Mouse (Mus musculus) midbrain, embryonic 10.5 days (tissue): ENCODE measurements around the gene E2f6. TPM values are rescaled to one million over a fixed set of nuclear protein-coding genes. Genes with fewer than 3 reads are reported as not detected.

Source experiments
- DNase-seq: peaks from one replicate; pipeline ENCODE4 v3.0.0-alpha.2; 2017; ENCODE audit warnings: low spot score
- H3K27ac ChIP-seq: fragments of 300-500 bp; sonication (generic); replicated peaks from 2 replicates; pipeline ENCODE4 v1.5.1; 2016; ENCODE audit warnings: mild to moderate bottlenecking
- H3K27me3 ChIP-seq: fragments of 300-500 bp; sonication (generic); 2 replicates; pipeline ENCODE4 v1.6.1; 2016; ENCODE audit warnings: low read depth, mild to moderate bottlenecking; ENCODE audit not compliant: poor library complexity, severe bottlenecking
- H3K36me3 ChIP-seq: fragments of 300-500 bp; sonication (generic); 2 replicates; pipeline ENCODE4 v1.6.1; 2016; ENCODE audit warnings: mild to moderate bottlenecking, moderate library complexity
- H3K4me1 ChIP-seq: fragments of 300-500 bp; sonication (generic); 2 replicates; pipeline ENCODE4 v1.6.1; 2016
- H3K4me3 ChIP-seq: fragments of 300-500 bp; sonication (generic); 2 replicates; pipeline ENCODE4 v1.5.1; 2016; ENCODE audit warnings: mild to moderate bottlenecking, moderate library complexity
- H3K9me3 ChIP-seq: fragments of 300-500 bp; sonication (generic); replicated peaks from 2 replicates; pipeline ENCODE4 v1.6.1; 2016; ENCODE audit warnings: mild to moderate bottlenecking
- WGBS: fragments of 180-500 bp; shearing (Covaris S2); methylation state at CpG from one replicate; pipeline ENCODE4 v1.1.7; 2016; 5-methylcytosine and 5-hydroxymethylcytosine counted together
- polyA plus RNA-seq: library from polyadenylated mRNA; unstranded; fragments of >200 nt; fragmentation: Nextera tagmentation; extraction: Ambion mirVana; gene quantifications from 2 replicates; pipeline ENCODE4 v1.2.1, GENCODE M21; 2016

E2f6 gene
- polyA plus RNA-seq, 1 experiment from 2014 or later: 72.8 TPM

DNA sequence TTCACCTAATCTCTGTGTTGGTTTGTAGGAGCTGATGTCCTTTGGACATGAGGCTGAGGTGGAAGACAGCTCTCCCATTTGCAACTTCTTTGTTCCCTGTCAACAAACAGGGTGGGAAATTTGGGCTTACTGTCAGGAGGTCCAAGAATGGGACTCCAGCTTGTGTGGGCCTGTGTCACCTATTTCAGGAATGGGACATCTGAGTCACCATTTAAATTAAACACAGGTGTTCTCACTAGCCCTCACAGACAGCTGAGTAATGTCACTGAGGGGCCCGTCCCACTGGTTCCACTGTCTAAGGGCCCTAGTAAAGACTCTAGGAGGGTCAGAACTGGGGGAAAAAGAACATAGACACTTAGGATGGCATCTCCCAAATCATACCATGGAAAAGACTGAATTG, 61.2 kb downstream of the E2f6 start:
- H3K27me3 ChIP-seq: no peaks in the 10 kb centered on the region
- no peak overlapping the region for H3K27ac ChIP-seq
- no peaks in the 10 kb centered on the region for H3K9me3 ChIP-seq
- no peak overlapping the region for H3K4me3 ChIP-seq
- peaks cover 33% of the 10 kb centered on the region for H3K4me1 ChIP-seq
- H3K36me3 ChIP-seq: no peaks in the 10 kb centered on the region
- 83% methylated on average over 1 of the region's 1 CpGs for WGBS
- DNase-seq: no peak

DNA sequence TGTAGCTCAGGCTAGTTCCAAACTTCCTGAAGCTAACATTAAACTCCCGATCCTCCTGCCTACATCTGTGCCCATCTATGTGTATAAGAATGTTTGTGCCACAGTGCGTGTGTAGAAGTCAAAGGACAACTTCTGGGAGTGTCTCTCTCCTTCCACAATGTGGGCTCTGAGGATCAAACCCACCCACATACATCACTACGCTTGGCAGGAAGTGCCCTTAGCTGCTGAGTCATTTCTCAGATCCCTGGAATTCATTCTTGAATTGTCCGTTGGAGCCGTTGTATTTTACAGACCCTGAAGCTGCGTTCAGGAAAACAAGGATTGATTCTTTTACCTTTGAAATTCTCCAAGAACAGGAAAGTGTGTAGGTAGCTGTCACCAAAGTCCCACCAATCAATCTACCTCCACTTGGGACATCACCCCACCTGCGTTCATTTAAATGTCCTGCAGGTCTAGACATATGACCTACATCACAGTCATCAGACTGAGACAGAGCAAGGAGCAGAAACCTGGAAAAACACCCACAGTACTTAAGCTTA, 62.2 kb downstream of the E2f6 start:
- H3K4me3 ChIP-seq: no peak overlapping the region
- 87% methylated on average over 7 of the region's 7 CpGs for WGBS
- H3K27me3 ChIP-seq: no peaks in the 10 kb centered on the region
- DNase-seq: no peak
- no peaks in the 10 kb centered on the region for H3K36me3 ChIP-seq
- no peaks in the 10 kb centered on the region for H3K9me3 ChIP-seq
- H3K27ac ChIP-seq: no peak overlapping the region
- H3K4me1 ChIP-seq: peaks cover 37% of the 10 kb centered on the region

DNA sequence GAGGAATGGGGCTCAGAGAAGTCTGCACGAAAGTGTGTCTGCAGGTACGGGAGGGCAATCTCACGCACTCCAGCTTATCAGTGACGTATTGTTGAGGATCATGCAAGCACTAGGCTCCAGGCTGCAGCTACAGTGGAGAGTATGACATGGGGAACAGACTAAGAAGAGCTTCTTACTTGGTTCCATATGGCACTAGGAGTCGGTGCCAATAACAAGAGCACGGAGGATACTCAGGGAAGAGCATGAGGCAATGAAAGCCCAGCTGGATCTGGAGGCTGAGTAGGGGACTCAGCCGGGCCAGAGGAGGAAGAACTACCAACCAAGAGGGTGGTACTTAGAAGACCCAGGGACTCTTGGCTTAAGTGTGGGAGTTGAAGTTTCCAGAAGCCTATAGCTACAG, 62.8 kb downstream of the E2f6 start:
- H3K27ac ChIP-seq: no peak overlapping the region

DNA sequence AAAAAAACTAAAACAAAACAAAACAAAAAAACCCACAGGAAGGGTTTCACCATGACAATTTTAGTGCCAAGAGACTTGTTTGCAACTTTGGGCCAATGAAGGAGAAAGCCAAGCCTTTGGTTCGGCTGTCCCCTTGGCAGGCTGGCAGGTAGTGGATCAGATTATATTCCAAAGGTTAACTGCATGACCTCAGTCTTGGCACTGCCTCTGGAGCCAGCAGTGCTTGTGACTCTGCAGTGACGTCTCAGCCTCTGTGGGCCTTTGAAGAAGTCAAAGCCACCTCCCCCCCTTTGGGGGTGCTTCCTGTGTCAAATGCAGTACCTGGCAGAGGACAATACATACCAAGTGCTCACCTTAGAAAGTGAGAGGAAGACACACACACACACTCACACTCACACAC, 63.3 kb downstream of the E2f6 start:
- 55% methylated on average over 2 of the region's 2 CpGs for WGBS
- H3K4me1 ChIP-seq: peaks cover 30% of the 10 kb centered on the region
- no peaks in the 10 kb centered on the region for H3K27me3 ChIP-seq
- H3K9me3 ChIP-seq: no peaks in the 10 kb centered on the region
- H3K27ac ChIP-seq: no peak overlapping the region
- DNase-seq: no peak
- H3K36me3 ChIP-seq: no peaks in the 10 kb centered on the region
- H3K4me3 ChIP-seq: no peak overlapping the region

More for the DNA sequence above, 62.8 kb downstream of the E2f6 start:
- Histone ChIP-seq H3K27me3 (no peaks in the 10 kb centered on the region), H3K9me3 (no peaks in the 10 kb centered on the region), H3K4me1 (peaks cover 35% of the 10 kb centered on the region), H3K36me3 (no peaks in the 10 kb centered on the region), H3K4me3 (no peak overlapping the region)
- no peak for DNase-seq
- WGBS: 91% methylated on average over 7 of the region's 7 CpGs

DNA sequence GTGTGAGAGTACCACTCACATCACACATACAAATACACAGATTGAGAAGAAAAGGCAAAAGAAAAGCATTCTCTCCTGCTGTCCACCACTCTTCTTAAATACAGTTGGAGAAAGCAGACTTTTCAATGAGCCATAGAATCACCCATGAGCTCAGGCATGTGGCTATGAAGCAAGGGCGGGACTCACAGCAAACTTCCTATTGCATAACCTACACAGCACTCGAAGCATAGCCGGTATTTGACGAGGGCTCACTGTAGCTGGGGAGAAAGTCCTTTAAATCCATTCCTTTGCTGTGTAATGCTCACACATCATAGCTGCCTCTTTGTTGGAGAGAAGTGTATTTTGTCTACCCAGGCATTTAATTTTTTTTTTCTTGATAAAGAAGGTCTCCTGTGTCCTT, 64.5 kb downstream of the E2f6 start:
- H3K4me1 ChIP-seq: peaks cover 18% of the 10 kb centered on the region
- H3K9me3 ChIP-seq: no peaks in the 10 kb centered on the region
- no peak overlapping the region for H3K4me3 ChIP-seq
- DNase-seq: no peak
- H3K36me3 ChIP-seq: no peaks in the 10 kb centered on the region
- no peaks in the 10 kb centered on the region for H3K27me3 ChIP-seq
- 93% methylated on average over 4 of the region's 4 CpGs for WGBS
- H3K27ac ChIP-seq: no peak overlapping the region

DNA sequence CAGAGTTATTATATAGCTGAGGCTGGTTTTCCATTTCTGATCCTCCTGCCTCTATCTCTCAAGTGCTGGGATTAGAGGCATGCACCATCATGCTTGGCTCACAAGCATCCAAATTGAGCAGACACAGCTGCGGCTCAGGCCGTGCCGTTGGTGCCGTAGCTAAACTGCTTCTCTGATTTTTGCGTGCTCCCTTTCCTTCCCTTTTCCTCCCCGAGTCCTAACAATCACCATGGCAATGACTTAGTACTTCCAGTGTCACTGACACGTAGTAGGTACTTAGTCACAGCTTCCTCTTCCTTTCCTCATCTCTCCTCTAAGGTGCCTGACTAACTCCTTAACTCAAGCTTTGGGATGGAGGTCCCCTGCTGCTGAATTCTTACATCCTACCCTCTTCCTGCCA, 64.9 kb downstream of the E2f6 start:
- 84% methylated on average over 7 of the region's 7 CpGs for WGBS
- Histone ChIP-seq H3K27ac (no peak overlapping the region), H3K9me3 (no peaks in the 10 kb centered on the region), H3K4me3 (no peak overlapping the region), H3K27me3 (no peaks in the 10 kb centered on the region), H3K36me3 (no peaks in the 10 kb centered on the region), H3K4me1 (peaks cover 14% of the 10 kb centered on the region)
- no peak for DNase-seq

DNA sequence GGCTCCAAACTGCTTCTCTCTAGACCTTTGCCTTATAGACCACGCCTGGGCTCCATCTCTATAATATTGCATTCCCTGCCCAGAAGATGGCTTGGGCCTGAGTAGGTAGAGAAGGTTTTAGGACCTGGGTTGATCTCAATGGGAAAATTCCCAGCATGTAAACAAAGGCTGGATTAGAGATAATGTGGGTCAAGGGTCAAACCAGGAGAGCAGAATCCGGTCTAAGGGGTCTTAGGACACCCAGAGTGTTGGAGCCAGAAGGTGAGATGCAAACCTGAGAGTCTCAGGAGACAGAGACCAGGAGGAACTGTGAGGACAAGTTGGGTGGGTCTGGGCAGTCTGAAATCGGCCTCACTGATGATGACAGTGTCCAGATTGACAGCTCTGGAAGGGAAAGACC, 65.9 kb downstream of the E2f6 start:
- no peaks in the 10 kb centered on the region for H3K36me3 ChIP-seq
- H3K27me3 ChIP-seq: no peaks in the 10 kb centered on the region
- peak overlapping the region; percentile 68 for H3K27ac ChIP-seq
- no peaks in the 10 kb centered on the region for H3K9me3 ChIP-seq
- 43% methylated on average over 3 of the region's 3 CpGs for WGBS
- peaks cover 11% of the 10 kb centered on the region for H3K4me1 ChIP-seq
- H3K4me3 ChIP-seq: no peak overlapping the region
- no peak for DNase-seq

DNA sequence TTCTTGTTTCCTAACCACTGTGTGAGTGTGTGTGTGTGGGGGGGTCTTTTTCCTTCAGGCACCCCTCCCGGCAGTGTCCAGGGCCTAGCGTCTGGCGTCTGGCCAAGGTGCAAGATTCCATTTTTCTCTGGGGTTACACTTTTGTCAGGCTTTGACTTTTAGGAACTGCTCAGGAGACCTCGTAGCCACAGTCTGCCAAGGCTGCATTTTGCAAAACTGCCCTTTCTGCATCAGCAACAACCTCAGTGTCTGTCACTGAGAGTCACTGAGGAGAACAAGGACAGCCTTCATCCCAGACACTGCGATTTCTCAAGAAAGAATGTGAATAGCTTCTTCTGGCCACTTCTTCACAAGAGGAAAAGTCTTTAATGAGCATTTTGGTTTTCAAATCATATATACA, 66.4 kb downstream of the E2f6 start:
- peak overlapping the region; percentile 68 for H3K27ac ChIP-seq
- DNase-seq: no peak
- 68% methylated on average over 5 of the region's 5 CpGs for WGBS

DNA sequence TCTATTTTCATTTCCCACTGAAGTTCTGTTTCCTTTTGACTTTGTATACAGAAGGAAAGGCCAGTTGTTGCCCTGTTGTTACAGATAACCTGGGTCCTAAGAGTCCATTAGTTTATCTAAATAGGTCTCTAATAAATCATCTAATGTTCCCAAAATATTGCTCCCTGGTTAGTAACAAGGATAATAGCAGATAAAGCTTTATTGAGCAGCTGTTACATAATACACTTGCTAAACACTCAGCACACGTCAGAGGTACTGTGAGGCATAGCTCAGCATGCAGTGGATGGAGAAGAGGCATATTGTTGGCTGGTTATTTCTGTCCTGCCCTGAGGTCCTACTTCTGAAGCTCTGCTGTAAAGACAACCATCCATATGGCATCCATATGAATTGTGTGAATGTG, 66.9 kb downstream of the E2f6 start:
- no peaks in the 10 kb centered on the region for H3K36me3 ChIP-seq
- H3K4me3 ChIP-seq: no peak overlapping the region
- WGBS: 61% methylated on average over 1 of the region's 1 CpGs
- no peak overlapping the region for H3K27ac ChIP-seq
- no peaks in the 10 kb centered on the region for H3K9me3 ChIP-seq
- no peak for DNase-seq
- peaks cover 11% of the 10 kb centered on the region for H3K4me1 ChIP-seq
- no peaks in the 10 kb centered on the region for H3K27me3 ChIP-seq

More for the DNA sequence above, 66.4 kb downstream of the E2f6 start:
- Histone ChIP-seq H3K4me3 (no peak overlapping the region), H3K27me3 (no peaks in the 10 kb centered on the region), H3K36me3 (no peaks in the 10 kb centered on the region), H3K4me1 (peaks cover 11% of the 10 kb centered on the region), H3K9me3 (no peaks in the 10 kb centered on the region)

DNA sequence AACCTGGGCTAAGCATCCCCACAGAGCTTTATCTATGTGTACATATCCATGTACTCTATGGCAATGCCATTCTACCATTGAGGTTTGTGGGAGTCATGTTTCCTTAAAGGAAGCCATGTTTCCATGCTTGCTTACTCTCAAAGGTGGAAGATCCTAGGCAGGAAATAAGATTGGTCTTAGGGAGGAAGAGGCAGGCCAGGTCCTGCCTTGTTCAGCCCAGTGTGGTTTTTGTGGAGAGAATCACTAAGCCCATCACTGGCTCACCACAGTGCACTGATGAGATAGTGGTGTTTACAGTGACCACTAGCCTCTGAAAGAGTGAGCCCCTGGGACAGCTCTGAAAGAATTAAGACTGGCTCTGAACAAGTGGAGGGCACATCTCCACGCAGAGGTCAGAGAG, 68.6 kb downstream of the E2f6 start:
- 69% methylated on average over 1 of the region's 1 CpGs for WGBS
- DNase-seq: no peak
- no peak overlapping the region for H3K4me3 ChIP-seq
- no peaks in the 10 kb centered on the region for H3K9me3 ChIP-seq
- no peaks in the 10 kb centered on the region for H3K27me3 ChIP-seq
- no peaks in the 10 kb centered on the region for H3K36me3 ChIP-seq
- no peak overlapping the region for H3K27ac ChIP-seq
- H3K4me1 ChIP-seq: peaks cover 17% of the 10 kb centered on the region

DNA sequence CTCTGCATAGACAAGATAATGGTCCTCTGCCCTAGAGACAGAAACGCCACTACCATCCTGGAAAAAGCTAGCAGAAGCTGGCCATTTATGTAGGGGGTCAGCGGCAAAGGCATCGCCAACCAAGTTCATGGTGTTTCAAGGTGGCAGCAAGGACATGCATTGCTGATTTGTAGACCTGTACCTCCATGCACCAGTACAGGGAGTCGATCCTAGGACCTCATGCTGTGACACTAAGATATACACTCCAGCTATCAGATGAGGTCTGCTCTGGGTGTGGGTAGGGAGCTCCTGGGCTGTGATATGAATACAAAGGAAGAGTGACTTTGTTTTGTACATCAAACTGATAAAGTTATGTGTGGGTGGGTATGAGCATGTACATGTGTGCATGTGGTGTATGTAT, 69.3 kb downstream of the E2f6 start:
- Histone ChIP-seq H3K27me3 (no peaks in the 10 kb centered on the region), H3K36me3 (no peaks in the 10 kb centered on the region), H3K27ac (no peak overlapping the region), H3K4me3 (no peak overlapping the region), H3K9me3 (no peaks in the 10 kb centered on the region), H3K4me1 (peaks cover 17% of the 10 kb centered on the region)
- no peak for DNase-seq
- WGBS: 91% methylated on average over 4 of the region's 4 CpGs

DNA sequence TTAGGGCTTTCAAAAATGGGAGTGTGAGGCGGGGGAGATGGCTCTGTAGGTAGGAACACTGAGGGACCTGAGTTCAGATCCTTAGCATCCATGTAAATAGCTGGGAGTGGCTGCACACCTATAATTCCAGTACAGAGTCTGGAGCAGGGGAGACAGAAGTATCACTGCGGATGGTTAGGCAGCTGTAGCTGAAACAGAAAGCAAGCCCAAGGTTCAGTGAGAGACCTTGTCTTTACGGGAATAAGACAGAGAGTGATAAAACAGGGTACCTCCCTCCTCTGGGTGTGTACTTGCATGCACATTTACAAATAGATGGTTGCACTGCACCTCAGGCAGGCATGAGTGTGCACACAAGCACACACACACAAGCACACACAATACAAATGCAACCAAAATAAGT, 71.7 kb downstream of the E2f6 start:
- no peak for DNase-seq
- Histone ChIP-seq H3K27me3 (no peaks in the 10 kb centered on the region), H3K36me3 (no peaks in the 10 kb centered on the region), H3K4me1 (peaks cover 6% of the 10 kb centered on the region), H3K9me3 (no peaks in the 10 kb centered on the region), H3K4me3 (no peak overlapping the region), H3K27ac (no peak overlapping the region)
- 85% methylated on average over 3 of the region's 3 CpGs for WGBS

DNA sequence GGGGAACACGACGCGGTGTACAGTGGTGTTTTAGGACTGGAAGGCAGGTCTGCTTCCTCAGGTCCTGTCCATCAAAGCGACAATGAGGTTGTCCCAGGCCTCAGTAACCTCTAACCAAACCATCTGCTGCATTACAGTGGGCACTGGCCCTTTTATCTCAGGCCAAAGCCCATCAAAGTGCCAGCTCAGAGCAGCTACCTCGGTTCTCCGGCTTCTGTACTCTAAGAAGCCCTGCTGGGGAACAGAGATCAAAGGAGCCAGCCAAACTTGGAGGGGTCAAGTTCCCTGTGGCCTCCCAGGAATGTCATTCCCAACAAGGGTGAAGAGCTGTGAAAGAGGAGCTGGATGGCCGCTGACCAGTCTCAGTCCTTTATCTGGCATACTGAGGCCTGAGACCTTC, 72.3 kb downstream of the E2f6 start:
- 67% methylated on average over 7 of the region's 7 CpGs for WGBS
- Histone ChIP-seq H3K27ac (no peak overlapping the region), H3K36me3 (no peaks in the 10 kb centered on the region), H3K4me3 (no peak overlapping the region), H3K27me3 (no peaks in the 10 kb centered on the region), H3K9me3 (no peaks in the 10 kb centered on the region), H3K4me1 (peaks cover 6% of the 10 kb centered on the region)
- no peak for DNase-seq

DNA sequence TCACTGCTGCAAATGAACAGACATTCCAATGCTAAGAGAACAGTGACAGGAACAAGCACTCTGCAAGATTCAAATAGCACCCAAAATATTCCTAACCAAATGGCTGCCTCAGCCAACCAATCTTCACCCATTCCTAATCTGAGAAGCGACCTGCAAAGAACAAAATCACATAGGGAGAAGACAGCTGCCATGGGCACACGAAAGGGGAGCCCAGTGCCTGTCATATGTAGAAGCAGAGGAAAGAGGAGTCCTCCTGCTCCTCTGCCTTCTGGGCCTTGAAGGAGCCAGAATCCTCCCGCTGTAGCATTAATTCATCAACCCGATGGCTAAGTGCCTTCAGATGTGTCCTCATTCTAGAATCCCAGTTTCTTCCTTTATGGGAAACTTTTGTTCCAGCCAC, 73.8 kb downstream of the E2f6 start:
- Histone ChIP-seq H3K9me3 (no peaks in the 10 kb centered on the region), H3K36me3 (no peaks in the 10 kb centered on the region), H3K27ac (no peak overlapping the region), H3K27me3 (no peaks in the 10 kb centered on the region), H3K4me1 (peaks cover 6% of the 10 kb centered on the region), H3K4me3 (no peak overlapping the region)
- DNase-seq: no peak
- WGBS: 93% methylated on average over 4 of the region's 4 CpGs
